Mouse (Mus musculus) monocyte, adult 5-6 weeks (primary cell): Measurements from ENCODE around the gene Rab44. TPM values are rescaled to one million over a fixed set of nuclear protein-coding genes. Genes with fewer than 3 reads are reported as not detected.

Experiments used
- ATAC-seq: fragments of 153-309, 156-312 bp; replicated peaks from 2 replicates; pipeline ENCODE4 v1.8.0; 2017; ENCODE audit warnings: mild to moderate bottlenecking; ENCODE audit not compliant: low TSS enrichment, insufficient number of reproducible peaks, severe bottlenecking, poor library complexity, low FRiP score
- total RNA-seq: library from RNA; stranded (forward); fragments of 200-1000, 200-491, 200-594 nt; gene quantifications from 3 replicates; pipeline ENCODE4 v1.2.3, GENCODE M21; 2017

The Rab44 gene
- total RNA-seq, 1 experiment from 2014 or later = 83.3 TPM

DNA sequence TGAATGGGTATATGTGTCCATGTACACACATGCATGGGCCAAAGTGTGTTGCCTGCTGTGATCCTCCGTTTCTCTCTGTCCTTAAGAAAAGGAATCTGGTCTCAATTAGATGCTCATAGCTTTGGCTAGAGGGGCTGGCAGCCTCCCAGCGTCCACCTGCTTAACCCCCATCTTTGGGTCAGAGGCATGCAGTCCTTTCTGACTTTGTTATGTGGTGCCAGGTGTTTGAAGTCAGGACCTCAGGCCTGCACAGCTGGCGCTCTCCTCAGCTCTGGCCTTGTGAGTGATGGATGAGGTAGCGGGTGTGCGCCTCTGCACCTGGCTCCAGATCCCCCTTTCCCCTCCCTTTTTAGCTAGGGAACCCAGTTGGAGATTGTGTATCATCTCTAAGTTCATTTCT, 4.1 kb downstream of the Rab44 start:
- no peak for ATAC-seq

DNA sequence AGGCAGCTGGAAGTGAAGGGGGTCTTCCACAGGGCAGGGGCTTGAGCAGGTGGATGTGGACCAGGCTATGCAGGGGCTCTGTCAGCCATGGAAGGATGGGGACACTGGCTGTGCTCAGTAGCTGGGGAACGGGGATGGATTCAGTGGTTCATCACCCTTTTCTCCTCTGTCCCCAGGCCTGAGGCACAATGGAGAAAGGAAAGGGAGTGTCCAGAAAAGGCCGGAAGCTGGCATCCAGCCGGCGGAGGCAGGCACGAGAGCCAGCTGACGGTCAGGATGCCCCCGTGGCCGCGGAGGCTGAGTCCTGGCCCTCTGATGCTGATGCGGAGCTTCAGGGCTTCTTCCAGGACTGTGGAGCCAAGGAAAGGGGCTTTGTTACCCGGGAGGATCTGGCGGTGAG, 6.7 kb downstream of the Rab44 start:
- no peak for ATAC-seq

DNA sequence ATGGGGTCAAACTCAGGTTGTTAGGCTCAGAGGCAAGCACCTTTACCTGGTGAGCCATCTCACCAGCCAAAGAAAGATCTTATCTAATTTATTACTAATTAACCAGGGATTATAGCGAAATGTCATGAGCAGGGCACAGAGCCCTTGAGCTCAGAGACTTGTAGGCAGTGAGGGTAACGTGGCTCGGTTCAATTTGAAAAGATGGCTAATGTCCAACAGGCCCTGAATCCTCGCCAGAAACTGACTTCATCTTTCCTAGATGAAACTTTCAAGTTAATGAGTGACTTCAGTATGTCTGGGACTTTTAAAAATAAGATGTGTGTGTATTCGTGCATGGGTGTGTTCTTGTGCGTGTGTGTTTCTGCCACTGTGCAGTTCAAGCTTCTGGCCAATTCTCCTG, 8.9 kb downstream of the Rab44 start:
- ATAC-seq = no peak

DNA sequence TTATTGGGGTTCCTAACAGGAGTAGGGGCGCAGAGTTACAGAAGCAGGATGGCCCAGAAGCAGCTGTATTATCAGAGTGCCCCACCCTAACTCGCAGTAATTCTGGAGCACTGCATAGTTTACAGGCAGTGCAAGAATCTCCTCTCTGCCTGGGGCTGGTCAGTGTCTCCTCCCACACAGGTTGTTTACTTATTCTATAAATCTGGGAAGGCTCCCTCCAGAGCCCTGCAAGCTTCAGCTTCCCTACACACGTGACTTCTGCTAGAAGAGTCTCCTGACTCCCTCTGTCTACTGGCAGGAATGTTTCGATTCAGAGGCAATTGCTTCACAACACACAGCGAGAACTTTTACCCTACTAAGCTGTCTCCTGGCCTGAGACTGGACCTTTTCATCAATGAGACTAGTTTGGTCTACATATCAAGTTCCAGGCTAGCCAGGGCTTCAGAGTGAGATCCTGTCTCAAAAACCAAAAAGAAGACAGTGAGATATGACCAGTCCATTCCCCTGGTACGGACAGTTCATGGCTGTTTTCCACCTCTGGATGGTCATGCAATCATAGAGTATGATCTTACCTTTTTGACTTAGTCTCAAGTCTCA, 9.7 kb downstream of the Rab44 start:
- no peak for ATAC-seq

DNA sequence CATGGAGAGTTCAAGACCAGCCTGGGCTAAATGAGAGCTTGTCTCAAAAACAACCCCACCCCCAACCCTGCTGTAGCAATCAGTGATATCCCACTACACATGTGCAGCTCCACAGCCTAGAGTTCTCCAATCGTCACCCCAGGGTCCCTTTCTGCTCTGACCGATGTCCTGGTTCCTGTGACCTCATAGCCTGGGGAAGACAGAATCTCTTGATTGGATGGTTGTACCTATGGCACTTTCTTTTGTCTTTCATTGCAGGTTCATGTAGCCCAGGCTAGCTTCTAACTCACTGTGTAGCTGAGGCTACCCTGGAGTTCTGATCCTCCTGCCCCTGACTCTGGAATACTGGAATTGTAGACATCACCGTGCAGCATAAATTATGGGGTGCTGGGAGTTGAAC, 12.6 kb downstream of the Rab44 start:
- ATAC-seq = no peak

DNA sequence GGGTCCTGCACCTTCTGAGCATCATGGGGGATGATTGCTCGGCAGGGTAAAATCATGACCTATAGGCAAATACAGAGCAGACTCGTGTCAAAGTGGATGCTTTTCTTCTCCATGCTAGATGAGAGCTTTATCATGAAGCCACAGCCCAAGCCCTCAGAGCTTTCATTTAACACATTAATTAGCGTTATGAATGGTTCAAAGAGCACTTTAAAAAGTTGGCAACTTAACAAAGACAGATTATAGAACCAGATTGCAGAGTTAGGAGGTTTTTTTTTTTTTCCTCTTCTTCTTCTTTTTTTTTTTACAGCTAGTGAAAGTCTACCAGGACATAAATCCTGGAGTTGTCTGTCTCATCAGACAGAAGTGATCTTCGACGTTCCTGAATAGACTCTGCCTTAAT, 15.4 kb downstream of the Rab44 start:
- no peak for ATAC-seq

DNA sequence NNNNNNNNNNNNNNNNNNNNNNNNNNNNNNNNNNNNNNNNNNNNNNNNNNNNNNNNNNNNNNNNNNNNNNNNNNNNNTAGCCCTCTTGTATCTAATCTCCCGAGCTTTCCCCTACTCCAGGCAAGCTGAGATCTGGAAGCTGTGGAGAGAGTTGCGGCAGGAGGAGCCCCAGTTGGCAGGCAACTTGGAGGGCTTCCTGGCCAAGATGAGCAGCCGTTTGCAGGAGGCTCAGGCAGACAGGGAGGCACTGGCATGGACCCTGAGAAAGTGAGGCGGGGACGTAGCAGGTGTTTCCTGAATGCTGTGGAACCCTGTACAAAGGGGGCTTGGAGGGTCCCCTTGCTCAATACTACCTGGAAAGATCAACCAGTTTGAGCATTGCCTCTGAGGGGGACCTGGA, 21.1 kb downstream of the Rab44 start:
- ATAC-seq = no peak

DNA sequence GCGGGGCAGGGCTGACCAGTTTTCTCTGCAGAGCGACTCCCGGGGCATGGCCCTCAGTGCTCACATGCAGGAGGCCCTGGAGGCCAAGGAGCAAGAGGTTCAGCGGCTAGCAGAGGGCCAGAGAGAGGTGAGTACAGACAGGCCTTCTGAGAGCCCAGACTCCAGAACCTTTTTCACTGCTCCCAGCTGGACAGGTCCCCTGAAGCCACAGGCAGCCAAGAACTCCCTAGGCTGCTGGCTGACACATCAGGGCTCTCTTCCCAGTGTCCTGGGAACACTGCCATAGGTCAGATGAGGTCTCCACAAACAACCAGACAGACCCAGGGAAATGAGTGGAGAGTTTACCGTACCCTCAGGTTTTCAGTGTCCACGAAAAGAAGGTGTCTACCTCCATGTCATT, 22.3 kb downstream of the Rab44 start:
- no peak for ATAC-seq

DNA sequence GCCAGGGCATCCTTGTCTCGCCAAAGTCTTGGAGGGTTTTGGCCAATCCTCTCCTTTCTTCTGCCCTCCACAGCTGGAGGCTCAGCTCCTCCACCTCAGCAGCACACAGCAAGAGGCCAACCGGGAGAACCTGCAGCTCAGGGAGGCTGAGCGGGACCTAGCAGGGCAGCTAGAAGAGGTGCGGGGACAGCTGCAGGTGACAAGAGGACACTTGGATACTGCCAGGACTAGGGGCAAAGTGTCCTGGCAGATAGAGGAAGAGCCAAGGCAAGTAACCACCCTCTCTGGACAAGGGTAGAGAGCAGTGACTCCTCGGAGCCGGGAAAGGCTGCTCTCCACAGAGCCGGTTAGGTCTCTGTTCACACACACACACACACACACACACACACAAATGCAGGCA, 24.0 kb downstream of the Rab44 start:
- no peak for ATAC-seq

DNA sequence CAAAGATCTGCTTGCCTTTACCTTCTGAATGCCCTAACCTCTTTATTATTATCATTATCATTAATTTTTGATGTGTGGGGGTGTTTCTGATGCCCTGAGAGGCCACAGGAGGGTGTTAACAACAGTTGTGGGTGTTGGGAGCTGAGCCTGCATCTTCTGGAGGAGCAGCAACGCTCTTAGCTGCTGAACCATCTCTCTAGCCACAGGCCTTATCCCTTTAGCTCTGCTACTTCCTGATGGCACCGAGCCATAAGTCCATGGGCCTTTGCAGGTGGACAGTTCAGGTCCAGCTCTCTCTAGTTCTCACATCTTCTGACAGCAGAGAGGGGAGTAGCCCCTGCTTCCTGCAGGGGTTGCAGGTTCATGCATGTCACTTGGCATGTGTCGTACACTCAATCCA, 27.6 kb downstream of the Rab44 start:
- ATAC-seq = no peak

DNA sequence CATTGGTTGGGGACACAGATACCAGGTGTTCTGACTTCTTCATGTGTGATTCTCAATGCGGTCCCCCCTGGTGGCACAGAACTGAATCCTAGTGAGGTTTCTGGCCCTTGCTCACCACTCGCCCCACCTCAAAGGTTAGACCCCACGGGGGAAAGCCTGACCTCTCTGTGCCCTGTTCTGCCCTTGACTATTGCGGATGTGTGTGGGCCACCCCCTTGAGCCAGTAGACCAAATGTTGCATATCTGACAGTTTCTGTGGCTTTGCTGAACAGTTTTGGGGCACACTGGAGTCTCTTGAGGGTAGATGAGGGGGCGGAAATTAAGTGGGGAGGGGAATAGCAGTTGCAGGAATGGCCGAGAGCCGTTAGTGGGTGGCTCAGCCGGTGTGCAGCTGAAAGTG, 29.3 kb downstream of the Rab44 start:
- no peak for ATAC-seq

DNA sequence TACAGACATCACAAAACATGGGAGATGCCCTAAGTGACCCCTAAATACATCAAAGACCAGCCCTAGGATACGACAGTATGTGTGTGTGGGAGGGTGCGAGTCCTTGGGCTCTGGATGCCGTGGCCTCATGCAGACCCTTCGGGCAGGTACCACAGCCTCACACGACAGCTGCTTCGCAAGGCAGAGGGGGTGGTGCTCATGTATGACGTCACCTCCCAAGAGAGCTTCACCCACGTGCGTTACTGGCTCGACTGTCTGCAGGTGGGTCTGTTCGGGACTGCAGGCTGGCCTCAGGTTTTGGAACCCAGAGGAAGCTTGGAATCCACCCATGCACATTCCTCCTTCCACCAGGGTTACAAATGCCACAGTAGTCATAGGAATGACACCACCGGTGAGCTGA, 31.2 kb downstream of the Rab44 start:
- no peak for ATAC-seq

DNA sequence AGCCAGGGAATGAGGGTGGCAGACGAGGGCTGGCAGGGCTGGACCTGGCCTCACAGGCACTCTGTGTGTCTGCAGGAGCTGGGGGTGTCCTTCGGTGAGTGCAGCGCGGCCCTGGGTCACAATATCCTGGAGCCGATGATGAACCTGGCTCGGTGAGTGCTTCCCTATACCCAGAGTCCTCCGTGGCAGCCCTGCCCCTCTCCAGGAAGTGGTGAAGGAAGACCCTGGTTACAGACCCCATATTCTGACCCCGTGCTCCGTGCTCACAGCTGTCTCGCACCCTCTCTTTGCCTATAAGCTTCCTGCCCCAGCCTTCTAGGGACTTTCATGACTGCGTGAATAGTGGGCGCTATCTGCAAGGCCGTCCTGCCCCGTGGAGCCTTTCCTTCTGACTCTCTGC, 33.3 kb downstream of the Rab44 start:
- ATAC-seq = no peak

DNA sequence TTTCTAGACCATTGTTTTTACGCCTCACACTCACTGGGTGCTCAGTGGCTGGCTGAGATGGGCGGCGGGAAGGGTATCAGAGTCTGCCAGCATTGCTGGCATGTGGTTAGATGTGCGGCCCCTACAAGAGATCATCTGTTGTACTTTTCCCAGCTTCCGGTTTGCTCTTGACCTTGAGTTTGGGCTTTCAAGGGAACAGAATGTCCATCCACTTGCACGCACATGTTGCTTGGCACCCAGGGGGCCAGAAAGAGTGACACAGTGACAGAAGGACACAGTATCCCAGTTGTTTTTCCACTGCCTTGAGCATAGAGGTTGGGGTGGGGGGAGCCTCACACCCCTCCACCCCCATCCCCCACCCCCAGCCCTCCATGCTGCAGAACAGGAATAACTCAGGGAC, 33.8 kb downstream of the Rab44 start:
- ATAC-seq = no peak

DNA sequence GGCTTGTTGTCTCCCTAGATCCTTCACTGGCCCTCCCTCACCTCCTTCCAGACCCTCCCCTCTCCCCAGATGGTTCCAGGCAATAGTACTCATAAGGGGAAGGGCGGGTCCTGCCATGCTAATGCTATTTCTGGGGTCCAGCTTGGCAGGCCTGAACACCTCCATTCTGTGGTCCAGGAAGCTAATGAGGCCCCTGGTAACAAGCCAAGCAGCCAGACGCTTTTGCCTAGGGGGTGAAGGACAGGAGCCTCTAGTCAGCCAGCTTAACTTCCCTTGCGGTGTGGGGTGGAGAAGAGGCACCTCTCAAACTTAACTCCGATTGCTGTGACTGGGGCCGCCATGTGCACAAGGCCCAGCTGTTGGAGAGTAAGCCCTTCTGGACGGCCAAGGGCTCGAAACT, 35.8 kb downstream of the Rab44 start:
- ATAC-seq = no peak

DNA sequence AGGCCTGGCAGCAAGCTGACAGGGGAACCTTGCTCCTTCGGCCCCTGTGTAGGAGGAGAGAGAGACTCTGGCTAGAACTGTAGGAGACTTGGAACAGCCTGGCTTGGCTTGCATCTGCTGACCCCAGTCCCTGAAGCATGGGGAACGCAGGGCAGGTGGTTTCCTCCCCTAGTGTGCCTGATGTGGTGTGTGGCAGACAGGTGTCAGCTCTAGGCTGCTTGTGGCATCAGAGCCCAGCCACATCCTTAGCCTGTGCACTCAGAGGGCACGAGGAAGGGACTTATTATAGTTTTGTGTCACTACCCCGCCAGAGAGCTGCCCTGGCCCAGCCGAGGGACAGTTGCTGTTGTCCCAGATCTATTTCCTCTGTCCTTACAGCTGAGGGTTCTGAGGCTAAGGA, 38.6 kb downstream of the Rab44 start:
- no peak for ATAC-seq

DNA sequence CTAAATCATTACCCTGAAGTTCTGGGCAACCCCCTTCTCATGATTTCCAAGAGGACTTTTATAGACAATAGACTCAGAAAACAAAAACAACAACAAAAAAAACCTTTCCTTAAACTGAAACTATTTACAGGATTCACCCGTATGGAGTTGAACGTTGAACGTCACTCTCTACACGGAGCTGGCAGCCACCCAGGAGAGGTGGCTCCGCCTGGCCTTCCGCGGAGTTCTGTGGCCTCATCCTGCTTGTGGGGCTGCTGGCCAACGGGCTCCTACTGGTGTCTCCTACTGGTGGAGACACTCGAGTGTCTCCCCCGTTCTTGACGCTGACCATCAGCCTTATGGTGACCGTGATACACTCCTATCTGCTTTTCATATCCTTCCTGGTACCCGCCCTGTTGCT, 40.3 kb downstream of the Rab44 start:
- no peak for ATAC-seq

DNA sequence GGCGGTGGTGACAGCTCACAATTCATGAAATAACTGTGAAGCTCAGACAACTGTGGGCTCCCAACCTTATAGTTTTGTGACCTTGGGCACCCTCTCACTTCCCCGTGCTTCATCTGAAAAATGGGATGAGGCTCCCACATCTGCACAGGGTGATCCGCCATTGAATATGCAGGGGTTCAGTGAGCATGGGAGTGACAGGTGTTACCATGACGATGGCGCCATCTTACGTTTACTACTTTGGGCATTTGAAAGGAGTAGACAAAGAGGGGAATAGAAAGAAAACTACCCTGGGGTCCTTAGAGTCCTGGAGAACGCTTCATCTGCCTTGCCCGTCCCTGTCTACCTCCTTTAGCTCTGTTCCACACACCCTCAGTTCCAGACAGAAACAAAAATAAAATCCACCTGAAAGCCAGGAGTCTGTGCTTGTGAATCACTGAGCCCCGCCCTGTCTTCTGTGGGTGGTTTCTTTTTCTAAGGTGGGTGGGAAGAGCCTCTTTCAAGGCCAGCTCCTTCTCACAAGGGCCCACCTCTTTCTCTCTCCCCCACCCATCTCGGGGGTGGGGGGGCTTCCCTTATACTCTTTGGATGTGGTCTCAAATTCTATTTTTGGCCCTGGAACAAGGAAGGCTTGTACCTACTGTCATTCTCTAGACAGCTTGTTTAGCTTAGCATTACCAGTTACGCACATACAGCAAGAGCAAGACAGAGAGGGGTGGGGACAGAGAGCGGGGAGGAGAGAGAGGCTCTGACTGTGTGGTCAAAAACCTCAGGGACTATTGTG, 41.6 kb downstream of the Rab44 start:
- ATAC-seq = no peak

DNA sequence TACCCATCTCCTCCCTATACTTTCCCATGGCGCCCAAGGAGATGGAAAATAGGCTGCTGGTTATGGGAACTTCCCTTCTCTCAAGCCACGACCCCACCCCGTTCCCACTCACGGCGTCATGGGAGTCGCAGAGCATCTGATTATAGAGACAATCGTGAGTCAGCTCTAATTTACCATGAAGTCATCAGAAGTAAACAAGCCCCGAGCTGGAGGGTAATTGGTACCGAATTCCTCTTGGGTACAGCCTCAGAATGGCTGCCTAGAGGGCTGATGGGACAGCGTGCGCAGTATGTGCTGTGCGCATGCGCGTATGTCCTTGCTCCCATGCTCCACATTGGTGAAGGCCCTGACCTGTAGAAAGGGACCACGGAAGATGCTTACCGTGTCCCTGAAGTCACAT, 42.5 kb downstream of the Rab44 start:
- no peak for ATAC-seq

DNA sequence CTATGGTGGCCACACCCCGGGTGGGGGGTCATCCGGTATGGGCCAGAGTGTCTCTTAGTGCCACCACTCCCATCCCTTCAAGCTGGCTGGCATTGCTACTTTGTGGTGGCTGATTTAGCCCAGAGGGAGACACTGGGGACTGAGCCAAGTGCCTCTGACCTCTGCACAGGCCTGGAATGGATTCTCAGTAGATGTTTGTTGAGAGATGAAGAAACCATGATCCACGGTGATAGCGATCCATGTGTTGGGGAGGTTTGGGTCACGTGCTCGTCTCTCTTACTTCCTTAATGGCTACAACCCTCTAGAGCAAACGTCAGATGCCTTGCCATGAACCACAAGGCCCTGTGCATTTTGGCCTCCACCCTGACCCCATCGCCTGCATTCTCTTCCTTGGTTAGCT, 42.9 kb downstream of the Rab44 start:
- no peak for ATAC-seq

DNA sequence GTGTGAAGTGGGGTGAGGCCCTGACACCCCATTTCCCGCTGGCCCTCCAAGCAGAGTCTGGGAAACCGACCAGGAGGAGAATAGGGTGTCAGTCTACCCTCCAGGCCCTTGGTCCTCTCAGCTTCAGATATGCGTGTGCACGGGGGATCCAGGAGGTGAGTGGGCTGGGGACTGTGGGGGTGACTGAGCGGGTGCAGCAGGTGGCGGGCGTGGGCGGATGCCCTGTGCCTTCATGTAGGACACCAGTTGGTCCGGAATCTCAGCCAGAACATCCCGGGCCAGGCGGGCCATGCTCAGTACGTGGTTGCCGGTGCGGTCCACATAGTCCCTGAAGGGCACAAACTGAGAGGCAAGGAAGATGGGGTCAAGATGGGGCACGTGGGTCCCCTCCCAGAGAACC, 45.0 kb downstream of the Rab44 start:
- no peak for ATAC-seq
